7 mouse cellular contexts compared by ENCODE assay signal in the genomic region with DNA sequence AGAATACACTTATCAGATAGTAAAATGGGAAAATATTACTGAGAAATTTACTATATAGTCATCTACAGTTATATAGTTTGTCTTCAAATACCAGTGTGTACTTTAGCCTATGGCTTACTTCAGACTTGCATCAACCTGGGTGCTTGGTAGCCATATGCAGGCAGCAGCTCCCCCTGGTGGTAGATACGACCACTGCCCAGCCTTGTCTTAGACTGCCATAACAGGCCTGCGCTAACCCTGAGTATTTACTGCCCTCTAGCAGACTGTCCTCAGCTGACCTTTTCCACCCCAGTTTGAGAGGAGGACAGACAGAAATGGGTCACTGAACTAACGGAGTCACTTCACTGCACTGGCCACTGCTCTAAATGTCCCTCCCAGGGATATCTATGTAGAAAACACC.
DNase-seq lines count a peak whose midpoint lies in the region; ATAC-seq and TF ChIP-seq lines count a peak whose summit lies in the region.

No protein-coding gene starts in this region.

- no peaks in the 10 kb centered on the region for H3K27me3 ChIP-seq in intestine, postnatal 0 days (replicated peaks; ENCODE audit: control insufficient read depth, insufficient read depth, low read length)
- no peaks in the 10 kb centered on the region for H3K27me3 ChIP-seq in limb, embryonic 14.5 days (ENCODE audit: control insufficient read depth, insufficient read depth, low read length)
- no peaks in the 10 kb centered on the region for H3K27me3 ChIP-seq in midbrain, embryonic 16.5 days (ENCODE audit: control insufficient read depth, insufficient read depth, low read depth, low read length)
- no peaks in the 10 kb centered on the region for H3K27me3 ChIP-seq in spleen, adult 2 months (ENCODE audit: control insufficient read depth, insufficient read depth, low read length)

- H3K27ac ChIP-seq in intestine, postnatal 0 days (ENCODE audit: low read depth, low read length) = no peak overlapping the region
- H3K27ac ChIP-seq in limb, embryonic 14.5 days (replicated peaks; ENCODE audit: low read depth, low read length) = no peak overlapping the region
- no peak overlapping the region for H3K27ac ChIP-seq in midbrain, embryonic 16.5 days (ENCODE audit: low read length)
- H3K27ac ChIP-seq in spleen, adult 2 months (ENCODE audit: insufficient read depth, low read length) = no peak overlapping the region

- no peaks in the 10 kb centered on the region for H3K36me3 ChIP-seq in intestine, postnatal 0 days (ENCODE audit: control insufficient read depth, insufficient read depth)
- no peaks in the 10 kb centered on the region for H3K36me3 ChIP-seq in limb, embryonic 14.5 days (ENCODE audit: control insufficient read depth, insufficient read depth, low read length)
- H3K36me3 ChIP-seq in midbrain, embryonic 16.5 days (ENCODE audit: control insufficient read depth, insufficient read depth, low read length) = peaks cover 9% of the 10 kb centered on the region
- H3K36me3 ChIP-seq in spleen, adult 2 months (ENCODE audit: control insufficient read depth, insufficient read depth, low read length) = peaks cover 2% of the 10 kb centered on the region; the same call in 1 of the 2 replicates

- peak; percentile 83 for DNase-seq in adrenal gland, adult 8-10 months
- DNase-seq in embryo, embryonic 11.5 days (ENCODE audit: low read depth, low spot score) = peak; percentile 68
- DNase-seq in gastrocnemius, postnatal 4 days (ENCODE audit: low spot score in 2 of 2) = peak; percentile 57 to 72
- DNase-seq in limb, embryonic 14.5 days (ENCODE audit: low spot score) = peak; percentile 77
- peak; percentile 45 to 71 for DNase-seq in spleen, adult 2 months (ENCODE audit: low read depth in 1 of 2, low spot score in 2 of 2)

- H3K4me2 ChIP-seq in intestine, postnatal 0 days (replicated peaks; ENCODE audit: low read depth) = no peak overlapping the region
- no peak overlapping the region for H3K4me2 ChIP-seq in limb, embryonic 14.5 days (replicated peaks; ENCODE audit: low read depth, low read length, severe bottlenecking)
- no peak overlapping the region for H3K4me2 ChIP-seq in midbrain, embryonic 16.5 days (ENCODE audit: low read length)

- 0 out of 2 replicates have a peak, but pooled peaks cover 3% of the 10 kb centered on the region for H3K4me1 ChIP-seq in intestine, postnatal 0 days (replicated peaks; ENCODE audit: control insufficient read depth, insufficient read depth, low read length)
- H3K4me1 ChIP-seq in limb, embryonic 14.5 days (ENCODE audit: control insufficient read depth, insufficient read depth, low read length) = peaks cover 20% of the 10 kb centered on the region
- peaks cover 6% of the 10 kb centered on the region for H3K4me1 ChIP-seq in midbrain, embryonic 16.5 days (ENCODE audit: control insufficient read depth, insufficient read depth, low read length)
- no peaks in the 10 kb centered on the region for H3K4me1 ChIP-seq in spleen, adult 2 months (ENCODE audit: control insufficient read depth, insufficient read depth, insufficient read length)

- no peak overlapping the region for H3K9ac ChIP-seq in intestine, postnatal 0 days (ENCODE audit: low read depth, low read length)
- H3K9ac ChIP-seq in limb, embryonic 14.5 days (ENCODE audit: low read depth, low read length, severe bottlenecking) = no peak overlapping the region
- no peak overlapping the region for H3K9ac ChIP-seq in midbrain, embryonic 16.5 days (ENCODE audit: low read depth, low read length)

- ATAC-seq in intestine, postnatal 0 days = peak; percentile 71
- ATAC-seq in limb, embryonic 14.5 days (ENCODE audit: low FRiP score, low read depth) = 0 out of 2 replicates have a peak, but pooled peaks have one; percentile 55
- peak; percentile 77 for ATAC-seq in midbrain, embryonic 16.5 days

- TF ChIP-seq POLR2A in limb, embryonic 14.5 days (IDR thresholded peaks at IDR 0.05; ENCODE audit: borderline replicate concordance, extremely low read depth, insufficient read depth, insufficient read length) = no peak
- TF ChIP-seq POLR2A in spleen, adult 2 months (IDR thresholded peaks at IDR 0.05; ENCODE audit: low read depth, low read length) = no peak

- peak; percentile 98 for TF ChIP-seq CTCF in intestine, postnatal 0 days (IDR thresholded peaks at IDR 0.05; ENCODE audit: low read depth)
- TF ChIP-seq CTCF in spleen, adult 2 months (IDR thresholded peaks at IDR 0.05; ENCODE audit: extremely low read depth, insufficient read depth, insufficient read length, insufficient replicate concordance) = peak; percentile 82; the same call in 1 of the 2 replicates

- no peaks in the 10 kb centered on the region for H3K9me3 ChIP-seq in intestine, postnatal 0 days (ENCODE audit: control insufficient read depth)
- H3K9me3 ChIP-seq in limb, embryonic 14.5 days (ENCODE audit: control insufficient read depth, low read length) = no peaks in the 10 kb centered on the region
- no peaks in the 10 kb centered on the region for H3K9me3 ChIP-seq in midbrain, embryonic 16.5 days (replicated peaks; ENCODE audit: control insufficient read depth, low read length, poor library complexity, severe bottlenecking)

- 17% methylated on average over 3 of the region's 3 CpGs for WGBS in intestine, postnatal 0 days
- 24% methylated on average over 3 of the region's 3 CpGs for WGBS in limb, embryonic 14.5 days
- 20% methylated on average over 3 of the region's 3 CpGs for WGBS in midbrain, embryonic 16.5 days
- WGBS in spleen, adult 2 months = 37% methylated on average over 3 of the region's 3 CpGs

- H3K4me3 ChIP-seq in intestine, postnatal 0 days (ENCODE audit: low read depth, low read length) = no peak overlapping the region
- no peak overlapping the region for H3K4me3 ChIP-seq in limb, embryonic 14.5 days (replicated peaks; ENCODE audit: low read length)
- H3K4me3 ChIP-seq in midbrain, embryonic 16.5 days (ENCODE audit: low read depth, low read length) = no peak overlapping the region
- no peak overlapping the region for H3K4me3 ChIP-seq in spleen, adult 2 months (ENCODE audit: extremely low read depth, insufficient read depth, insufficient read length)
